8 mouse cellular contexts compared by ENCODE assay signal in the genomic region with DNA sequence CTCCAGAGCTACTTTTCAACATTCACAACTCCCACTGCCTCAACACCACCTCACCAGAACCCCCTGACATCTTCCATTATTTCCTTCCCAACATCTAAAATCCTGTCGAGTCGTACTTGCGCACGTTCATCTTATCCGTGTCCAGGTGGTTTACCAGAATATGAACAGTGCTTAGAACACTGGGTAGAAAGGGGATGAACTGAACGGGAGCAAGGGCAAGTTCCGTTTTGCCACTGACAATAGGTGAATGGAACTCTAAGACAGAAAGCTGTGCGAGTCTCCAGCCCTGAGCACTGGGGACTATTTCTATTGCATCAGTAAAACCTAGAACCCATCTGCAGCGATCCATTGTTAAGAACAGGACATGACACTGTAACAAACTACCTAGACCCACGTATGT. TPM values are rescaled to one million over a fixed set of nuclear protein-coding genes. Genes with fewer than 3 reads are reported as not detected.
DNase-seq lines count a peak whose midpoint lies in the region; ATAC-seq and TF ChIP-seq lines count a peak whose summit lies in the region.

No protein-coding gene starts in this region.

- H3K36me3 ChIP-seq in heart, embryonic 13.5 days: no peaks in the 10 kb centered on the region
- peaks cover 22% of the 10 kb centered on the region for H3K36me3 ChIP-seq in G1E (replicated peaks)
- H3K36me3 ChIP-seq in heart, embryonic 16.5 days (ENCODE audit: control insufficient read depth, insufficient read depth): no peaks in the 10 kb centered on the region
- H3K36me3 ChIP-seq in midbrain, embryonic 11.5 days (ENCODE audit: control insufficient read depth, insufficient read depth, low read length): no peaks in the 10 kb centered on the region

- H3K27me3 ChIP-seq in heart, embryonic 13.5 days (replicated peaks): no peaks in the 10 kb centered on the region
- H3K27me3 ChIP-seq in G1E (ENCODE audit: insufficient read depth, low read length): no peaks in the 10 kb centered on the region
- no peaks in the 10 kb centered on the region for H3K27me3 ChIP-seq in heart, embryonic 16.5 days (ENCODE audit: control insufficient read depth, insufficient read depth, low read length)
- H3K27me3 ChIP-seq in midbrain, embryonic 11.5 days (ENCODE audit: control insufficient read depth, insufficient read depth, low read length): no peaks in the 10 kb centered on the region

- peak overlapping the region; percentile 98 for H3K4me3 ChIP-seq in heart, embryonic 13.5 days
- peak overlapping the region; percentile 91 for H3K4me3 ChIP-seq in G1E (ENCODE audit: low read depth, low read length)
- peak overlapping the region; percentile 87 for H3K4me3 ChIP-seq in heart, embryonic 16.5 days (ENCODE audit: low read length)
- peak overlapping the region; percentile 84 for H3K4me3 ChIP-seq in midbrain, embryonic 11.5 days (ENCODE audit: low read depth, low read length)

- H3K4me1 ChIP-seq in heart, embryonic 13.5 days: peaks cover 34% of the 10 kb centered on the region
- H3K4me1 ChIP-seq in G1E (ENCODE audit: insufficient read depth, low read depth, low read length): peaks cover 23% of the 10 kb centered on the region
- peaks cover 28% of the 10 kb centered on the region for H3K4me1 ChIP-seq in heart, embryonic 16.5 days (ENCODE audit: control insufficient read depth, insufficient read depth, low read length)
- peaks cover 11% of the 10 kb centered on the region for H3K4me1 ChIP-seq in midbrain, embryonic 11.5 days (ENCODE audit: control insufficient read depth, insufficient read depth, low read length)

- DNase-seq in heart, postnatal 4 days: no peak
- peak; percentile 2 for DNase-seq in G1E (ENCODE audit: low spot score)
- peak; percentile 87 for DNase-seq in midbrain, embryonic 11.5 days (ENCODE audit: low spot score, missing footprints)
- no peak for DNase-seq in urinary bladder, adult 18-20 months (ENCODE audit: low spot score in 2 of 2)
- no peak for DNase-seq in gastrocnemius, postnatal 14 days

- intact Hi-C loops in gastrocnemius, postnatal 14 days (cut with DNase I; ENCODE audit: low total_unique reads): no loop called here

- H3K27ac ChIP-seq in heart, embryonic 13.5 days (replicated peaks): no peak overlapping the region
- no peak overlapping the region for H3K27ac ChIP-seq in heart, embryonic 16.5 days (ENCODE audit: low read length)
- H3K27ac ChIP-seq in midbrain, embryonic 11.5 days (ENCODE audit: low read depth, low read length): no peak overlapping the region

- WGBS in heart, embryonic 13.5 days: 18% methylated on average over 10 of the region's 10 CpGs
- WGBS in heart, embryonic 16.5 days: 15% methylated on average over 10 of the region's 10 CpGs
- WGBS in midbrain, embryonic 11.5 days: 29% methylated on average over 10 of the region's 10 CpGs

- TF ChIP-seq CTCF in G1E (IDR thresholded peaks at IDR 0.05; ENCODE audit: low read depth, low read length): no peak

- ATAC-seq in heart, embryonic 13.5 days (ENCODE audit: extremely low read depth, insufficient number of reproducible peaks, low FRiP score, low TSS enrichment): no peak
- no peak for ATAC-seq in G1E (ENCODE audit: extremely low read depth, insufficient number of reproducible peaks, low FRiP score, poor library complexity, severe bottlenecking)
- no peak for ATAC-seq in heart, embryonic 16.5 days (replicated peaks; ENCODE audit: extremely low read depth, insufficient read depth, low FRiP score)
- no peak for ATAC-seq in midbrain, embryonic 11.5 days (ENCODE audit: low FRiP score)
- no peak for ATAC-seq in CD4-positive, CD25-positive, alpha-beta regulatory T cell, adult 4 months

- H3K9me3 ChIP-seq in heart, embryonic 13.5 days: no peaks in the 10 kb centered on the region
- no peaks in the 10 kb centered on the region for H3K9me3 ChIP-seq in G1E (replicated peaks)
- no peaks in the 10 kb centered on the region for H3K9me3 ChIP-seq in heart, embryonic 16.5 days (replicated peaks; ENCODE audit: control insufficient read depth, low read length)
- H3K9me3 ChIP-seq in midbrain, embryonic 11.5 days (ENCODE audit: control insufficient read depth, low read length): no peaks in the 10 kb centered on the region

- H3K9ac ChIP-seq in heart, embryonic 13.5 days: peak overlapping the region; percentile 95
- H3K9ac ChIP-seq in heart, embryonic 16.5 days (ENCODE audit: low read length): peak overlapping the region; percentile 93
- H3K9ac ChIP-seq in midbrain, embryonic 11.5 days (ENCODE audit: low read length): peak overlapping the region; percentile 82

- H3K4me2 ChIP-seq in heart, embryonic 13.5 days: peak overlapping the region; percentile 90
- peak overlapping the region; percentile 94 for H3K4me2 ChIP-seq in heart, embryonic 16.5 days (ENCODE audit: low read depth, low read length)
- H3K4me2 ChIP-seq in midbrain, embryonic 11.5 days: peak overlapping the region; percentile 72

RNA-seq across cellular contexts. Expression of a gene that starts 0.7 kb away (rescaled TPM):
- 10.7 and 11.2 TPM in 2 replicates for polyA plus RNA-seq in heart, embryonic 13.5 days (2015; fragmentation: Nextera tagmentation; extraction: Ambion mirVana)
- total RNA-seq in heart, postnatal 4 days (2021): 10 to 100 TPM; 35.8 to 36.4 TPM
- total RNA-seq in G1E (2014; fragmentation: Nextera tagmentation) (48.5 and 51.5 TPM in 2 replicates), G1E (2017) (28.2 and 29.3 TPM in 2 replicates)
- 6.4 and 9.6 TPM in 2 replicates for polyA plus RNA-seq in G1E (2012)
- polyA plus RNA-seq in heart, embryonic 16.5 days (2015; fragmentation: Nextera tagmentation; extraction: Ambion mirVana): 11.5 and 13.6 TPM in 2 replicates
- 28.4 and 28.9 TPM in 2 replicates for polyA plus RNA-seq in midbrain, embryonic 11.5 days (2014; fragmentation: Nextera tagmentation; extraction: Ambion mirVana)
- polyA plus RNA-seq in CD4-positive, CD25-positive, alpha-beta regulatory T cell, adult 4 months (2017; shearing (Covaris generic)): 10 to 100 TPM; 18.1 to 25.7 TPM
- total RNA-seq in gastrocnemius, postnatal 14 days (2021): 10 to 100 TPM; 16.3 to 17.9 TPM

Comparison
In these comparisons a context has a peak if more than half of its experiments do, and no peak if none do; other contexts are left out.
1. DNase-seq: peak in G1E (single experiment) and midbrain, embryonic 11.5 days (single experiment); none in heart, postnatal 4 days (single experiment), urinary bladder, adult 18-20 months (0 of 2) and gastrocnemius, postnatal 14 days (single experiment).
2. Peak in every context shown above with its lines, with median percentiles within 50 percentile points of each other: H3K4me2 ChIP-seq, H3K4me3 ChIP-seq and H3K9ac ChIP-seq.